Mouse (Mus musculus) testis, adult 2 months (tissue): ENCODE measurements around the gene Vmn1r230.

Experiments
- CTCF ChIP-seq: fragments of 200-500 bp; IDR thresholded peaks from 2 replicates; pipeline ENCODE4 v1.5.1; 2012; ENCODE audit warnings: low read depth, mild to moderate bottlenecking, inconsistent platforms, low read length, moderate library complexity; ENCODE audit not compliant: control insufficient read depth, insufficient read depth, insufficient replicate concordance
- POLR2A ChIP-seq: fragments of 200-500 bp; IDR thresholded peaks from 2 replicates; pipeline ENCODE4 v1.6.1; 2012; ENCODE audit warnings: low read depth, mild to moderate bottlenecking, inconsistent platforms, low read length, moderate library complexity; ENCODE audit not compliant: control insufficient read depth

DNA sequence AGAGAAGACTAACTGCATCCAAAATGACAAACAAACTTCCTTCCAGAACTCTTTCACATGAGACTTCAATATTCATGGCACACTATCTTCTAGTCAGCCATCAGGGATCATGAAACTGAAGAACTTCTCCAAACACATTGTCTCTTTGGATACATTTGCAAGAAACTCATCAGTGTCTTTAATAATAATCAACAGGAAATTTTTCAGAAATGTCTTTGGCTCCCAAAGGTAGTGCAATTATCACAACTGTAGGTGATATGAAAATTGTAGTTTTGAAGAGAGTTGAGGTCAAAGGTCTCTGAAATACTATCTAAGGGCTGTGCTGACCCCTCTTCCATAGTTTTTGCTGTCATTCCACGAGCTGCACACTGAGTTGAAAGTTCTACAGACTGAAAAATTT, at the start of gene Vmn1r230:
- TF ChIP-seq POLR2A: no peak
- TF ChIP-seq CTCF: no peak
